ENCODE assay signal across 26 mouse cellular contexts in the genomic region with DNA sequence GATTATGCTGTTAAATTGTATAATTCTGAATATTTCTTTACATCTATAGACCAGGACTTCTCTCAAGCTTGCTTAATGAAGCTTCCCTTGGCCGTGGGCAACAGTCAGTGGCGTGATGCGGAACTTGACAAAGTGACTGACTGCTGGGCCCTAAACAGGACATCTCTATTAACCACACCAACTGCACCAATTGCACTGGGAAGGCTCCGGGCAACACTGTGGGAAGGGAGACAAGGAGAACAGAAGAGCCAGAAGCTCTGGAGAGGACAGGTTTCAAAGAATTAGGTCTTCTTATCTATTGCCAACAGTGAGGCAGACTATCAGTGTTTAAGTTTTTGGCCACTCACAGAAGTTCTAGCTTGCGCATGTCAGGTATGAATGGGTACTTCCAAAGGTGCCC. TPM values are rescaled to one million over a fixed set of nuclear protein-coding genes. Genes with fewer than 3 reads are reported as not detected.
"Had no signal": no experiment of that assay in that cellular context is flagged by ENCODE, and none has a peak within 500 bp of the region (broad histone marks: within the 10 kb centered on the region; RNA-seq: fewer than 3 reads in every experiment).

No protein-coding gene starts in this region.

- H3K36me3 ChIP-seq: limb, embryonic 10.5 days; limb, embryonic 12.5 days; limb, embryonic 13.5 days; limb, embryonic 15.5 days; liver, embryonic 12.5 days; liver, embryonic 13.5 days; liver, embryonic 15.5 days; lung, embryonic 15.5 days; midbrain, embryonic 10.5 days; midbrain, embryonic 12.5 days; midbrain, embryonic 13.5 days; midbrain, embryonic 15.5 days; neural tube, embryonic 12.5 days had no signal

- H3K4me3 ChIP-seq: limb, embryonic 10.5 days; limb, embryonic 12.5 days; limb, embryonic 13.5 days; limb, embryonic 15.5 days; liver, embryonic 12.5 days; liver, embryonic 13.5 days; liver, embryonic 15.5 days; lung, embryonic 15.5 days; megakaryocyte, embryonic 14.5 days; midbrain, embryonic 10.5 days; midbrain, embryonic 12.5 days; midbrain, embryonic 13.5 days; midbrain, embryonic 15.5 days; myocyte; neural tube, embryonic 12.5 days had no signal

- H3K4me2 ChIP-seq: limb, embryonic 12.5 days; limb, embryonic 13.5 days; limb, embryonic 15.5 days; liver, embryonic 11.5 days; liver, embryonic 12.5 days; liver, embryonic 13.5 days; liver, embryonic 15.5 days; lung, embryonic 14.5 days; lung, embryonic 15.5 days; midbrain, embryonic 12.5 days; midbrain, embryonic 13.5 days; midbrain, embryonic 15.5 days; neural tube, embryonic 12.5 days had no signal

- H3K27me3 ChIP-seq: limb, embryonic 12.5 days; limb, embryonic 13.5 days; limb, embryonic 15.5 days; liver, embryonic 12.5 days; liver, embryonic 13.5 days; liver, embryonic 15.5 days; lung, embryonic 15.5 days; neural tube, embryonic 12.5 days had no signal

- H3K4me1 ChIP-seq: limb, embryonic 12.5 days; limb, embryonic 15.5 days; liver, embryonic 12.5 days; liver, embryonic 13.5 days; liver, embryonic 15.5 days; lung, embryonic 15.5 days; megakaryocyte, embryonic 14.5 days; midbrain, embryonic 13.5 days; midbrain, embryonic 15.5 days; neural tube, embryonic 12.5 days had no signal

- H3K27ac ChIP-seq: limb, embryonic 10.5 days; limb, embryonic 12.5 days; limb, embryonic 13.5 days; limb, embryonic 15.5 days; liver, embryonic 12.5 days; liver, embryonic 13.5 days; liver, embryonic 14.5 days; liver, embryonic 15.5 days; lung, embryonic 15.5 days; macrophage; midbrain, embryonic 10.5 days; midbrain, embryonic 12.5 days; midbrain, embryonic 13.5 days; midbrain, embryonic 15.5 days; neural tube, embryonic 12.5 days had no signal

- H3K9me3 ChIP-seq: limb, embryonic 10.5 days; limb, embryonic 12.5 days; limb, embryonic 13.5 days; limb, embryonic 15.5 days; liver, embryonic 12.5 days; liver, embryonic 13.5 days; liver, embryonic 15.5 days; lung, embryonic 15.5 days; megakaryocyte, embryonic 14.5 days; midbrain, embryonic 10.5 days; midbrain, embryonic 12.5 days; midbrain, embryonic 13.5 days; midbrain, embryonic 15.5 days; neural tube, embryonic 12.5 days had no signal

- ATAC-seq: liver, embryonic 12.5 days; liver, postnatal 0 days; lung, postnatal 0 days; midbrain, embryonic 16.5 days had no signal

- H3K9ac ChIP-seq: limb, embryonic 12.5 days; limb, embryonic 13.5 days; limb, embryonic 15.5 days; liver, embryonic 12.5 days; liver, embryonic 13.5 days; liver, embryonic 14.5 days; liver, embryonic 15.5 days; liver, postnatal 0 days; lung, embryonic 14.5 days; lung, embryonic 15.5 days; midbrain, embryonic 12.5 days; midbrain, embryonic 13.5 days; midbrain, embryonic 15.5 days; neural tube, embryonic 12.5 days had no signal

- DNase-seq: liver, embryonic 13.5 days had no signal

RNA-seq across cellular contexts. Expression of a gene that starts 38.4 kb away (rescaled TPM):
- total RNA-seq: megakaryocyte progenitor cell, adult 5-6 weeks; megakaryocyte, adult 5-6 weeks; megakaryocyte-erythroid progenitor cell, adult 5-6 weeks; monocyte, adult 5-6 weeks had no signal
- polyA plus RNA-seq: macrophage had no signal
